Mouse (Mus musculus): ENCODE data around the gene Fam71e1. TPM values are rescaled to one million over a fixed set of nuclear protein-coding genes. Genes with fewer than 3 reads are reported as not detected.

The Fam71e1 gene
- polyA plus RNA-seq, 1 experiment = 1.1 TPM

- WGBS = 90% methylated on average over 16 of the region's 16 CpGs
- no peak for DNase-seq (ENCODE audit: low read depth, low spot score)
Measured at GRCm38 (mm10) chr7:44469677-44470675, 26.4 kb upstream of the Fam71e1 start.

GRCm38 (mm10) chr7:44470696-44471612 lies 25.4 kb upstream of the Fam71e1 start:
- 88% methylated on average over 16 of the region's 16 CpGs for whole genome bisulfite sequencing
- DNase-seq (ENCODE audit: low read depth, low spot score) = no peak

GRCm38 (mm10) chr7:44471880-44472557 lies 24.4 kb upstream of the Fam71e1 start:
- WGBS = 40% methylated on average over 6 of the region's 6 CpGs
- DNase-seq (ENCODE audit: low read depth, low spot score) = no peak

- DNase-seq (ENCODE audit: low read depth, low spot score) = no peak
- WGBS = 5% methylated on average over 1 of the region's 1 CpGs
Measured at GRCm38 (mm10) chr7:44472558-44472885, 23.9 kb upstream of the Fam71e1 start.

- 31% methylated on average over 9 of the region's 9 CpGs for WGBS
- DNase-seq (ENCODE audit: low read depth, low spot score) = no peak
Measured at GRCm38 (mm10) chr7:44472961-44473646, 23.3 kb upstream of the Fam71e1 start.

GRCm38 (mm10) chr7:44474419-44474818 lies 22.0 kb upstream of the Fam71e1 start:
- no peak for DNase-seq (ENCODE audit: low read depth, low spot score)
- WGBS = 35% methylated on average over 4 of the region's 4 CpGs

GRCm38 (mm10) chr7:44475046-44475614 lies 21.3 kb upstream of the Fam71e1 start:
- 29% methylated on average over 5 of the region's 5 CpGs for WGBS
- DNase-seq (ENCODE audit: low read depth, low spot score) = no peak

- DNase-seq (ENCODE audit: low read depth, low spot score) = no peak
- WGBS = 64% methylated on average over 3 of the region's 3 CpGs
Measured at GRCm38 (mm10) chr7:44482836-44483435, 13.4 kb upstream of the Fam71e1 start.

GRCm38 (mm10) chr7:44484109-44484508 lies 12.3 kb upstream of the Fam71e1 start:
- 93% methylated on average over 1 of the region's 1 CpGs for WGBS
- no peak for DNase-seq (ENCODE audit: low read depth, low spot score)

- WGBS = 30% methylated on average over 5 of the region's 5 CpGs
Measured at GRCm38 (mm10) chr7:44484841-44485571, 11.4 kb upstream of the Fam71e1 start.

GRCm38 (mm10) chr7:44485572-44486195 lies 10.7 kb upstream of the Fam71e1 start:
- WGBS = 81% methylated on average over 7 of the region's 7 CpGs
- DNase-seq (ENCODE audit: low read depth, low spot score) = no peak

More at GRCm38 (mm10) chr7:44484841-44485571, 11.4 kb upstream of the Fam71e1 start:
- peak; percentile 51 for DNase-seq (ENCODE audit: low read depth, low spot score)

- WGBS = 72% methylated on average over 13 of the region's 13 CpGs
- no peak for DNase-seq (ENCODE audit: low read depth, low spot score)
Measured at GRCm38 (mm10) chr7:44486927-44487575, 9.3 kb upstream of the Fam71e1 start.

- no peak for DNase-seq (ENCODE audit: low read depth, low spot score)
- WGBS = 88% methylated on average over 7 of the region's 7 CpGs
Measured at GRCm38 (mm10) chr7:44487936-44488335, 8.4 kb upstream of the Fam71e1 start.

GRCm38 (mm10) chr7:44488545-44488944 lies 7.8 kb upstream of the Fam71e1 start:
- 94% methylated on average over 8 of the region's 8 CpGs for WGBS
- no peak for DNase-seq (ENCODE audit: low read depth, low spot score)

GRCm38 (mm10) chr7:44490281-44490680 lies 6.1 kb upstream of the Fam71e1 start:
- no peak for DNase-seq (ENCODE audit: low read depth, low spot score)

GRCm38 (mm10) chr7:44491391-44491790 lies 5.0 kb upstream of the Fam71e1 start:
- 95% methylated on average over 5 of the region's 5 CpGs for WGBS
- no peak for DNase-seq (ENCODE audit: low read depth, low spot score)

More at GRCm38 (mm10) chr7:44490281-44490680, 6.1 kb upstream of the Fam71e1 start:
- WGBS = 83% methylated on average over 4 of the region's 4 CpGs
